Mouse (Mus musculus) heart, adult 2 months (tissue): ENCODE measurements around the gene Fstl3.

Experiments
- CTCF ChIP-seq: fragments of 200-600 bp; IDR thresholded peaks from 2 replicates; pipeline ENCODE4 v1.8.1; 2022; ENCODE audit warnings: antibody characterized with exemption, mild to moderate bottlenecking, moderate library complexity
- EP300 ChIP-seq: fragments of 200-500 bp; IDR thresholded peaks from 2 replicates; pipeline ENCODE4 v1.6.1; 2011; ENCODE audit warnings: low read depth, low read length, control low read depth; ENCODE audit not compliant: insufficient read depth
- POLR2A ChIP-seq: fragments of 200-500 bp; IDR thresholded peaks from 2 replicates; pipeline ENCODE4 v1.6.1; 2011; ENCODE audit warnings: mild to moderate bottlenecking, low read depth, low read length, control low read depth; ENCODE audit not compliant: insufficient read depth

GRCm38 (mm10) chr10:79793051-79793737 lies 16.1 kb downstream of the Fstl3 start, which contains the start of gene Palm:
- no peak for TF ChIP-seq POLR2A
- peak; percentile 95 for TF ChIP-seq CTCF
- no peak for TF ChIP-seq EP300
